Mouse (Mus musculus): ENCODE results near the gene Gm10392. TPM values are rescaled to one million over a fixed set of nuclear protein-coding genes. Genes with fewer than 3 reads are reported as not detected.

Gm10392 gene
- not detected for polyA plus RNA-seq (2014; fragmentation: Illumina TruSeq; extraction: RNeasy Lipid Tissue Mini Kit (QIAGEN cat#74804))

GRCm38 (mm10) chr11:77519043-77519442 is at the start of gene Gm10392:
TSS of gene Gm10392 (minus strand) at chr11:77519198.

GRCm38 (mm10) chr11:77515637-77516552 is 3.1 kb downstream of the Gm10392 start, which contains the start of gene Trp53i13:
TSS of gene Trp53i13 (minus strand) at chr11:77515980.

GRCm38 (mm10) chr11:77514832-77515636 is 4.0 kb downstream of the Gm10392 start, which contains the start of gene Abhd15:
TSS of gene Abhd15 (plus strand) at chr11:77515121.

GRCm38 (mm10) chr11:77493512-77494343 is 25.3 kb downstream of the Gm10392 start, which contains the start of gene Git1:
TSS of gene Git1 (plus strand) at chr11:77493562.

GRCm38 (mm10) chr11:77489591-77490235 is 29.3 kb downstream of the Gm10392 start, which contains the start of gene Ankrd13b:
TSS of gene Ankrd13b (minus strand) at chr11:77489678.

Other genes with a start within 250 kb of the Gm10392 start
- gene Coro6, start 56.8 kb downstream of the Gm10392 start, polyA plus RNA-seq (2014; fragmentation: Illumina TruSeq; extraction: RNeasy Lipid Tissue Mini Kit (QIAGEN cat#74804)): 0.20 TPM
- not detected for gene Ankrd13b, start 29.5 kb downstream of the Gm10392 start, polyA plus RNA-seq (2014; fragmentation: Illumina TruSeq; extraction: RNeasy Lipid Tissue Mini Kit (QIAGEN cat#74804))
- 0.54 TPM for gene Git1, start 25.6 kb downstream of the Gm10392 start, polyA plus RNA-seq (2014; fragmentation: Illumina TruSeq; extraction: RNeasy Lipid Tissue Mini Kit (QIAGEN cat#74804))
- 0.29 TPM for gene Abhd15, start 4.1 kb downstream of the Gm10392 start, polyA plus RNA-seq (2014; fragmentation: Illumina TruSeq; extraction: RNeasy Lipid Tissue Mini Kit (QIAGEN cat#74804))
- gene Trp53i13, start 3.2 kb downstream of the Gm10392 start, polyA plus RNA-seq (2014; fragmentation: Illumina TruSeq; extraction: RNeasy Lipid Tissue Mini Kit (QIAGEN cat#74804)): not detected
- 105 TPM for gene Taok1, start 88.6 kb upstream of the Gm10392 start, polyA plus RNA-seq (2014; fragmentation: Illumina TruSeq; extraction: RNeasy Lipid Tissue Mini Kit (QIAGEN cat#74804))
- gene Nufip2, start 167.0 kb upstream of the Gm10392 start, polyA plus RNA-seq (2014; fragmentation: Illumina TruSeq; extraction: RNeasy Lipid Tissue Mini Kit (QIAGEN cat#74804)): 114 TPM
- not detected for gene Cryba1, start 206.1 kb upstream of the Gm10392 start, polyA plus RNA-seq (2014; fragmentation: Illumina TruSeq; extraction: RNeasy Lipid Tissue Mini Kit (QIAGEN cat#74804))
- gene Myo18a, start 244.0 kb upstream of the Gm10392 start, polyA plus RNA-seq (2014; fragmentation: Illumina TruSeq; extraction: RNeasy Lipid Tissue Mini Kit (QIAGEN cat#74804)): 18.5 TPM

Data from ovary, adult 10 weeks (tissue).